Mouse (Mus musculus) layer of hippocampus, postnatal 25 days (tissue): ENCODE data around the gene Prap1. TPM values are rescaled to one million over a fixed set of nuclear protein-coding genes. Genes with fewer than 3 reads are reported as not detected.
A peak's percentile ranks its signal among the peaks of the same experiment; 100 is the strongest.

ENCODE experiments used
- DNase-seq, 2 experiments: peaks; one replicate each; pipeline ENCODE4 v3.0.0; 2022; ENCODE audit warnings: mixed read lengths in 2 of 2, low spot score in 1 of 2; ENCODE audit errors: extremely low spot score in 1 of 2
- total RNA-seq, 2 experiments: library from RNA; stranded (reverse); gene quantifications; 2 replicates each; pipeline ENCODE4 v1.2.3; 2021

The Prap1 gene
- not detected for total RNA-seq

- DNase-seq = no peak
These were observed at the start of gene Prap1 for GRCm38 (mm10) chr7:140092924-140093528. Prap1 (plus strand) TSS chr7:140093395.

GRCm38 (mm10) chr7:140045546-140045945, 47.6 kb upstream of the Prap1 start:
- DNase-seq = no peak

GRCm38 (mm10) chr7:140047811-140048311, 45.3 kb upstream of the Prap1 start:
- no peak for DNase-seq

- no peak for DNase-seq
These were observed 44.7 kb upstream of the Prap1 start, which contains the start of gene Msx3 for GRCm38 (mm10) chr7:140048361-140049114. Msx3 (minus strand) TSS chr7:140049089.

GRCm38 (mm10) chr7:140049115-140049689, 44.0 kb upstream of the Prap1 start:
- DNase-seq = no peak

GRCm38 (mm10) chr7:140054124-140054523, 39.1 kb upstream of the Prap1 start:
- no peak for DNase-seq

- DNase-seq = no peak
These were observed 35.5 kb upstream of the Prap1 start for GRCm38 (mm10) chr7:140057413-140058407.

- DNase-seq = no peak
These were observed 34.7 kb upstream of the Prap1 start for GRCm38 (mm10) chr7:140058528-140058927.

GRCm38 (mm10) chr7:140059601-140060000, 33.6 kb upstream of the Prap1 start:
- DNase-seq = no peak

GRCm38 (mm10) chr7:140060936-140061831, 32.0 kb upstream of the Prap1 start:
- no peak for DNase-seq

GRCm38 (mm10) chr7:140061832-140062130, 31.4 kb upstream of the Prap1 start:
- DNase-seq = no peak

GRCm38 (mm10) chr7:140062307-140062706, 30.9 kb upstream of the Prap1 start:
- peak in 1 of 2 experiments; percentile 48 for DNase-seq

GRCm38 (mm10) chr7:140063092-140063491, 30.1 kb upstream of the Prap1 start:
- peak in 1 of 2 experiments; percentile 89 for DNase-seq

- no peak for DNase-seq
These were observed 25.8 kb upstream of the Prap1 start for GRCm38 (mm10) chr7:140067397-140067796.

- DNase-seq = no peak
These were observed 23.0 kb upstream of the Prap1 start for GRCm38 (mm10) chr7:140070042-140070711.

GRCm38 (mm10) chr7:140077698-140078097, 15.5 kb upstream of the Prap1 start:
- DNase-seq = no peak

- peak; percentile 61 to 77 for DNase-seq
These were observed 14.5 kb upstream of the Prap1 start for GRCm38 (mm10) chr7:140078711-140079110.

- peak; percentile 77 to 84 for DNase-seq
These were observed 12.6 kb upstream of the Prap1 start for GRCm38 (mm10) chr7:140080503-140081156.
